Mouse (Mus musculus) lung, embryonic 14.5 days (tissue): ENCODE results near the gene Bax. TPM values are rescaled to one million over a fixed set of nuclear protein-coding genes. Genes with fewer than 3 reads are reported as not detected.
A peak's percentile ranks its signal among the peaks of the same experiment; 100 is the strongest.
"Not testable (repeated sequence)": the region's sequence is repeated elsewhere in the genome, so short reads cannot be mapped to it uniquely, and the experiment has no call there.

ENCODE experiments used
- ATAC-seq: fragments of 200-750 bp; cut with Nextera tagmentation; 2 replicates; pipeline ENCODE4 v1.8.0; 2017; ENCODE audit warnings: mild to moderate bottlenecking, moderate TSS enrichment, moderate library complexity; ENCODE audit not compliant: insufficient read depth
- DNase-seq: peaks from one replicate; pipeline ENCODE4 v3.0.0-alpha.2; 2015
- H3K27ac ChIP-seq: fragments of 300-500 bp; sonication (generic); 2 replicates; pipeline ENCODE4 v1.5.1; 2014; ENCODE audit warnings: low read depth, mild to moderate bottlenecking, moderate library complexity
- H3K27me3 ChIP-seq: fragments of 300-500 bp; sonication (generic); 2 replicates; pipeline ENCODE4 v1.6.1; 2014; ENCODE audit warnings: low read length, control low read depth; ENCODE audit not compliant: insufficient read depth
- H3K36me3 ChIP-seq: fragments of 300-500 bp; sonication (generic); 2 replicates; pipeline ENCODE4 v1.6.1; 2014; ENCODE audit warnings: control low read depth; ENCODE audit not compliant: insufficient read depth
- H3K4me1 ChIP-seq: fragments of 300-500 bp; sonication (generic); 2 replicates; pipeline ENCODE4 v1.6.1; 2014; ENCODE audit warnings: antibody characterized with exemption, control low read depth; ENCODE audit not compliant: insufficient read depth
- H3K4me2 ChIP-seq: fragments of 300-500 bp; sonication (generic); 2 replicates; pipeline ENCODE4 v1.6.1; 2014; ENCODE audit warnings: mild to moderate bottlenecking
- H3K4me3 ChIP-seq: fragments of 300-500 bp; sonication (generic); 2 replicates; pipeline ENCODE4 v1.5.1; 2014; ENCODE audit warnings: low read depth, low read length
- H3K9ac ChIP-seq: fragments of 300-500 bp; sonication (generic); 2 replicates; pipeline ENCODE4 v1.6.1; 2014
- H3K9me3 ChIP-seq: fragments of 300-500 bp; sonication (generic); 2 replicates; pipeline ENCODE4 v1.6.1; 2016; ENCODE audit warnings: low read depth, low read length, control low read depth
- CTCF ChIP-seq: IDR thresholded peaks from 2 replicates; pipeline ENCODE4 v1.5.1; 2016; ENCODE audit warnings: antibody characterized with exemption, low read depth
- WGBS: fragments of 180-500 bp; shearing (Covaris S2); extraction: QIAGEN DNeasy Blood & Tissue Kit; methylation state at CpG from one replicate; pipeline ENCODE4 v1.1.7; 2014; 5-methylcytosine and 5-hydroxymethylcytosine counted together
- polyA plus RNA-seq: library from polyadenylated mRNA; unstranded; fragments of >200 nt; fragmentation: Nextera tagmentation; extraction: Ambion mirVana; gene quantifications from 2 replicates; pipeline ENCODE4 v1.2.1, GENCODE M21; 2014

Gene Bax
- polyA plus RNA-seq, 1 experiment from 2014 or later: 135 TPM

DNA sequence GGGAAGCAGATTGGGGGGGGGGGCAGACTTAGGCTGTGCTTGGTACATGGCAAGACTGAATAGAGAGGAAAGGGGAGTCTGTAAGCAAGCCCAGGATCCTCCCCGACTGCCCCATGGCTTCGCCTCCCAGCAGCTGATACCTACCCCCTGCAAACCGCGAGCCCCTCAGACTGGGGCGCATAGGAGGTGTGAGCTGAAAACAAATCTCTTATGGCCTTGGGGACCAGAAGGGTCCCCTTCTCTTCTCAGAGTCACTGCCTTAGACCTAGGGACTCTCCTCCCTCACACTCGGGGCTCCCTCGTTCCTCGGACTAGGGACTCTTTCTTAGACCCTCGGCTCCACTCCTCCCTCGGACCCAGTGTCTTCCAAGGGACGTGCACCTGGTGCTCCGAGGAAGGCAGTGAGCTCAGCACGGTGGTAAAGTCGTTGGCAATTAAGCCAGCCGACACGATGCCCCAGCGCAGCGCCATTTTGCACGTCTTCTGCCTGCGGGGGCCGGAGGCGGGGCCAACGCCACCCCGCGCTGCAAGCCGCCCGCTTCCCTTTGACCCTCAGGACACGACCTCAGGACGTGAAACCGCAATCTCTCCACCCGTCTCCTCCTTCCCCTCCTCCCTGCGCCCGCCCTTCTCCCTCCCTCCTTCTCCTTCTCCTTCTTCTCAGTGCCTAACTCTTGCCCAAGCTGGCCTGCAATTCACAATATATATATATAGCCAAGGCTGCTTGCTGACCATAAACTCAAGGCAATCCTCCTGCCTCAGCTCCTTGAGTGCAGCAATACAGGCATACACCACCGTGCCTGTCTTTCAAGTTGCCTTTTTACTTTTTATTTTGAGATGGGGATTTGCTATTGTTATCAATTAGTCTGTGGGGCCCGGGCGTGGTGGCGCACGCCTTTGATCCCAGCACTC, 21.9 kb upstream of the Bax start, which contains the start of gene Dhdh:
Dhdh (minus strand) TSS at position 513 of the 912 bp plus-strand sequence.
- peak; percentile 59 for ATAC-seq
- DNase-seq: peak; percentile 70
- Histone ChIP-seq H3K9ac (peak within 1 kb of the TSS; percentile 64), H3K9me3 (no peaks in the 10 kb centered on the region), H3K27me3 (no peaks in the 10 kb centered on the region), H3K4me1 (no peaks in the 10 kb centered on the region), H3K4me3 (peak within 1 kb of the TSS; percentile 45), H3K4me2 (peak within 1 kb of the TSS; percentile 73), H3K36me3 (peaks cover 9% of the 10 kb centered on the region), H3K27ac (peak within 1 kb of the TSS; percentile 77)
- whole genome bisulfite sequencing: 8% methylated on average over 38 of the region's 38 CpGs
- no peak for TF ChIP-seq CTCF

DNA sequence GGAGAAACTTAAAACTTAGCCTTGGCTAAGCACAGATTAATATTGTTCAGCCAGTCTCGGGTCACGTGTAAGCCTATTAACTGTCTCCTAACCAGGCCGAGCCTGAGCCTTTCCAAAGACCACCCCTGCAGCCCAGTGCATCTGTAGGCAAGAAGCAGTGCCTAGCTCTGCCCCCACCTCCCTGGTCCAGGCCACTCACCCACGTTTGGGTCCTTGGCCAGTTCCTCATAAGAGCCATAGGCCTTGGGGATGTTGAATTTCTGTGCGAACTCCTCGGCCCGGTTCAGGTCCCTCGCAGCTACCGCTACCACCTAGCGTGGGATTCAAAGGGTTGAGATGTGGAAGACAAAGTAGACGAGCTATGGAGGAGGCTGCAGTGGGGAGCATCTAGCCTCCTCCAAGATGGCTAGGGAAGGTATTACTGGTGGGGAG, 21.2 kb upstream of the Bax start:
- 33% methylated on average over 11 of the region's 11 CpGs for WGBS
- Histone ChIP-seq H3K4me2 (peak overlapping the region; percentile 73), H3K27ac (peak overlapping the region; percentile 77), H3K36me3 (peaks cover 2% of the 10 kb centered on the region), H3K27me3 (no peaks in the 10 kb centered on the region), H3K4me3 (peak overlapping the region; percentile 45), H3K9me3 (no peaks in the 10 kb centered on the region), H3K4me1 (no peaks in the 10 kb centered on the region), H3K9ac (peak overlapping the region; percentile 64)
- ATAC-seq (no peak; the same call in 1 of the 2 replicates), DNase-seq (no peak)
- no peak for TF ChIP-seq CTCF

DNA sequence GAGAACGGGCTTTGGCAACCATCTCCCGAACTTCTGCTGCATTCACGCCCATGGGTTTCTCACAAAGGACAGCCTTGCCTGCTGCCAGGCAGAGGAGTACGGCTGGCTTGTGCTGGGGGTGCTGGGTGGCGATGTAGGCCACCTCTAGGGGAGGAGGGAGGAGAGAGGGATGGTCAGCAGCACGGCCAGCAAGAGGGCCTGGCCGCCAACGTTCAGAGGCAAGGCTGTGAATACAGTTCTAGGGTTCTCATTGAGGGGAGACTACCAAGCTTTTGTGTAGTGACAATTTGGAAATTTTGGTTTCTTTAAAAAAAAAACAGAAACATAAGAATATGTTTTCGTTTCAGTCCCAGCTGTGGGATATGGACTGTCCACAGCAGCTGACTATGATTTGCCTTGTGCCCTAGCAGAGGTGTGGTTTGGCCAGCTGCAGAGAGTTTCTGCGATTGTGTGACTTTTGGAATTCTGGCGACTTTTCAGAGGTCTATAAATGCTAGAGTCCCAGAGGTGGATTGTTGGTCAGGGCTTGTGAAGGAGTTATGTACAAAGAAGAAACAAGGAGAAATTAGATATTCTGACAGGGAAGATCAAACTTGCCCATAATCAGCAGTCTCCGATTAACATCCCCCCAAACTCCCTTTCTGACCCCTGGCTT, 20.2 kb upstream of the Bax start, which contains the start of gene Gm45808:
Gm45808 (minus strand) TSS at position 51 of the 655 bp plus-strand sequence.
- H3K4me2 ChIP-seq: no peak within 1 kb of the TSS
- ATAC-seq: no peak
- H3K27ac ChIP-seq: no peak within 1 kb of the TSS
- TF ChIP-seq CTCF: no peak
- H3K27me3 ChIP-seq: no peaks in the 10 kb centered on the region
- H3K9me3 ChIP-seq: no peaks in the 10 kb centered on the region
- H3K4me1 ChIP-seq: no peaks in the 10 kb centered on the region
- 74% methylated on average over 12 of the region's 12 CpGs for WGBS
- H3K4me3 ChIP-seq: no peak within 1 kb of the TSS
- no peak within 1 kb of the TSS for H3K9ac ChIP-seq
- no peak for DNase-seq
- no peaks in the 10 kb centered on the region for H3K36me3 ChIP-seq

DNA sequence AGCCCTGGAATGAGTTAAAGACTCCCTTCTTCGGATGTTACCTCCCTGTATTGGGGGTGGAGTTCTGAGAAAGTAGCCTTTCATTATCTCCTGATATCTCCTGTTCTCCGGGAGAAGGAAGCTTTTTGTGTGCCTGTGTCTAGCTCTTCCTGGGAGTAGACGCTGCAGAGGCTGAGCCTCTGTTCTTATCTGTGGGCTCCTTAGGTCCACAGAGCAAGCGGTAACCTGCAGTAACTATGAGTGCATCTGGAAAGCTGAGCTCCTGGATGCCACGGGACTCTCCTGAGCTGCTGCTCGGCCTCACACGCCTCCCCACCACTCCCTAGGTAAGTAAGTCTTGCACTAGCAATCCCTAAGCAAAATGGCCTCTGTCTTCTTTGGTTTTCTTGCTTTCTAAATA, 19.5 kb upstream of the Bax start:
- H3K27ac ChIP-seq: no peak overlapping the region
- no peaks in the 10 kb centered on the region for H3K36me3 ChIP-seq
- 58% methylated on average over 7 of the region's 7 CpGs for WGBS
- H3K27me3 ChIP-seq: no peaks in the 10 kb centered on the region
- no peak for ATAC-seq
- DNase-seq: no peak
- no peak overlapping the region for H3K9ac ChIP-seq
- no peaks in the 10 kb centered on the region for H3K4me1 ChIP-seq
- no peak for TF ChIP-seq CTCF
- no peak overlapping the region for H3K4me2 ChIP-seq
- no peak overlapping the region for H3K4me3 ChIP-seq
- no peaks in the 10 kb centered on the region for H3K9me3 ChIP-seq

DNA sequence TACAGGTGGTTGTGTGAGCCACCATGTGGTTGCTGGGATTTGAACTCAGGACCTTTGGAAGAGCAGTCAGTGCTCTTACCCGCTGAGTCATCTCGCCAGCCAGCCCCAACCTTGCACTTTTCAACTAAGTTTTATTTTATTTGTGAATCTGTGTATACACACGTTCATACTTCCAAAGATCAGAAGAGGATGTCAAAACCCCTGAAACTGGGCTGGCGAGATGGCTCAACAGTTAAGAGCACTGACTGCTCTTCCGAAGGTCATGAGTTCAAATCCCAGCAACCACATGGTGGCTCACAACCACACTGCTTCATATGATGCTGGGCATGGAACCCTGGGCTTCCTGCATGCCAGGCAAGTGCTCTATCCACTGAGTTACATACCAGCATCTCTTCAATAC, 18.3 kb upstream of the Bax start:
- DNase-seq, H3K27ac ChIP-seq, H3K9ac ChIP-seq, H3K4me3 ChIP-seq, H3K4me1 ChIP-seq, ATAC-seq, H3K9me3 ChIP-seq, H3K4me2 ChIP-seq, H3K36me3 ChIP-seq, H3K27me3 ChIP-seq: not testable (repeated sequence)
- WGBS: 89% methylated on average over 5 of the region's 5 CpGs

DNA sequence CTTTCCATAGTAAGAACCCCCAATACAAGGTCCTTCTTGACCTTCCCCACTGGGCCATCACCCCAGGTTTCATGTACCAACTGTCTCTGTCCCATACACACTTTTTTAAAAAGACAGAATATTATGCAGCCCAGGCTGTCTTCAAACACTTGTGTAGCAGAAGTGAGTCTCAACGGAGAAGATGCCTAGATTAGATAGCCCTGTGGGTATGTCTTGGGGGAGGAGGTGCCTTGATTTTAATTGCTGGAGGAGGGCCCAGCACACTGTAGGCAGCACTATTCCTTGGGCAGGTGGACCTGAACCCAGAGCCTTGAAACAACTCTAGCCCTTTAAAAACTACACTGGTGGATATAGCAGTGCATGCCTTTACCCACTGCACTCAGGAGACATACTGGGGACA, 15.5 kb upstream of the Bax start:
- H3K36me3 ChIP-seq: no peaks in the 10 kb centered on the region
- no peak overlapping the region for H3K4me3 ChIP-seq
- no peak overlapping the region for H3K27ac ChIP-seq
- H3K27me3 ChIP-seq: no peaks in the 10 kb centered on the region
- H3K9me3 ChIP-seq: no peaks in the 10 kb centered on the region
- WGBS: 83% methylated on average over 1 of the region's 1 CpGs
- H3K4me1 ChIP-seq: no peaks in the 10 kb centered on the region
- H3K9ac ChIP-seq: no peak overlapping the region
- no peak for DNase-seq
- no peak overlapping the region for H3K4me2 ChIP-seq
- ATAC-seq: no peak
- TF ChIP-seq CTCF: no peak

DNA sequence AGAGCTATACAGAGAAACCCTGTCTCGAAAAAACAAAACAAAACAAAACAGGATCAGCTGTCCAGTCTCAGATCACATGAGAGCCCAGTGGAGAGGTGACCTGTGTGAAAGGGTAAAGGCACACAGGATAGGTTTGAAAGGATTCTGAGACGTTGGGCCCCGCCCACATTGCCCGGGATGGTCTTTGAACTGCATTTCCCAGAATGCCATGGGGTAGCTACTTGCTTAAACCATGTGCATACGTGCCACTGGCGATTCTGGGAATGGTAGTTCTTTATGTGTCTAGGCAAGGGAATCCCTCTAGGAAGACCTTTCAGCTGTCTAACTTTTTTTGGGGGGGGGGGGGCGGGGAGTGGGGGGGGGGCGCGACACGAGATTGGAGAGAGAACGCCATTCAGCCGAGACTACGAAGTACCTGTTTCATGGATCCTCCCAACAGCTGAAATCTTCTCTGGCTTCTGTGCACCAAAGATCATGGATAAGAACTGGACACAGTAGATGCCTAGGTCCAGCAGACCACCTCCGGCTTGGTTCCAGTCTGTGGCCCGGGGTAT, 14.8 kb upstream of the Bax start, which contains the start of gene Tulp2:
Tulp2 (plus strand) TSS at position 504 of the 554 bp plus-strand sequence.
- ATAC-seq (peak; percentile 62), DNase-seq (peak; percentile 78)
- Histone ChIP-seq H3K27ac (no peak within 1 kb of the TSS), H3K27me3 (no peaks in the 10 kb centered on the region), H3K9me3 (no peaks in the 10 kb centered on the region), H3K4me1 (no peaks in the 10 kb centered on the region), H3K4me3 (no peak within 1 kb of the TSS), H3K4me2 (no peak within 1 kb of the TSS), H3K9ac (no peak within 1 kb of the TSS), H3K36me3 (no peaks in the 10 kb centered on the region)
- 57% methylated on average over 15 of the region's 15 CpGs for WGBS
- no peak for TF ChIP-seq CTCF

DNA sequence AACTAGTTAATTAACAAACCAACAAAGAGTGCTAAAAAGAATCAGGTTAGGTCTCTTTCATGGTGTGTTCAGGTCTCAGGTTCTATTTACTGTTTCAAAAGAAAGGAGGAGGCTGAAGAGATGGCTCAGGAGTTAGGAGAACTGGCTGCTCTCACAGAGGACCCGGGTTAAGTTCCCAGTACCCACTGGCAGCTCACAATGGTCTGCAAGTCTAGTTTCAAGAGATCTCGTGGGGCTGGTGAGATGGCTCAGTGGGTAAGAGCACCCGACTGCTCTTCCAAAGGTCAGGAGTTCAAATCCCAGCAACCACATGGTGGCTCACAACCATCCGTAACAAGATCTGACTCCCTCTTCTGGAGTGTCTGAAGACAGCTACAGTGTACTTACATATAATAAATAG, 13.6 kb upstream of the Bax start:
- H3K4me1 ChIP-seq, H3K27me3 ChIP-seq, H3K27ac ChIP-seq, DNase-seq, H3K9ac ChIP-seq, H3K9me3 ChIP-seq, H3K36me3 ChIP-seq, H3K4me3 ChIP-seq, H3K4me2 ChIP-seq, ATAC-seq: not testable (repeated sequence)
- WGBS: 66% methylated on average over 3 of the region's 4 CpGs
